Mouse (Mus musculus): Measurements from ENCODE around the gene Chchd6. TPM values are rescaled to one million over a fixed set of nuclear protein-coding genes. Genes with fewer than 3 reads are reported as not detected.
A peak's percentile ranks its signal among the peaks of the same experiment; 100 is the strongest.

The Chchd6 gene
- total RNA-seq, 2 experiments from 2014 or later: 79.1 to 83.9 TPM

GRCm38 (mm10) chr6:89381851-89382250 lies 213.6 kb downstream of the Chchd6 start:
- DNase-seq (ENCODE audit: low spot score in 2 of 2): no peak
- intact Hi-C loops (cut with DNase I): no loop called here

DNA sequence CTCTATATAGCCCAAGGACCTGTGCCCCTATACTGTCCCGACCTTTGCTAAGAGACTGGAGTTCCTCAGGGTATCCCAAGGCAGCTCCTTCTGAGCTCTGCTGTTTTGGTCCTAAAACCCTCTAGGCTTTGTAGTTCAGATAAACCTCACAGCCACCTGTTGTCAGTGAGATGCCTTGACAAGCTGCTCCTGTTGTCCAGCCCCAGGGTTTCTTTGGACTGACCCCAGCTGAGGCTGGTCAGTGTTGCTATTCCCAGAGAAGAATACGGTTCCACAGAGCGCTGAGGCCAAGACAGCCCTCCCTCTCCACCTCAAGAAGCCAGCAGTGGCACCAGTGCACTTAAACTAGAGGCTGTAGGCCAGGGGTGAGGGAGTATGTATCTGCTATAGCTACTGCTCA lies 214.3 kb downstream of the Chchd6 start:
- no peak for DNase-seq (ENCODE audit: low spot score in 2 of 2)
- intact Hi-C loops (cut with DNase I): no loop called here

GRCm38 (mm10) chr6:89380751-89381150 lies 214.7 kb downstream of the Chchd6 start:
- no peak for DNase-seq (ENCODE audit: low spot score in 2 of 2)
- intact Hi-C loops (cut with DNase I): no loop called here

GRCm38 (mm10) chr6:89378264-89378663 lies 217.2 kb downstream of the Chchd6 start:
- intact Hi-C loops (cut with DNase I): no loop called here
- DNase-seq (ENCODE audit: low spot score in 2 of 2): no peak

DNA sequence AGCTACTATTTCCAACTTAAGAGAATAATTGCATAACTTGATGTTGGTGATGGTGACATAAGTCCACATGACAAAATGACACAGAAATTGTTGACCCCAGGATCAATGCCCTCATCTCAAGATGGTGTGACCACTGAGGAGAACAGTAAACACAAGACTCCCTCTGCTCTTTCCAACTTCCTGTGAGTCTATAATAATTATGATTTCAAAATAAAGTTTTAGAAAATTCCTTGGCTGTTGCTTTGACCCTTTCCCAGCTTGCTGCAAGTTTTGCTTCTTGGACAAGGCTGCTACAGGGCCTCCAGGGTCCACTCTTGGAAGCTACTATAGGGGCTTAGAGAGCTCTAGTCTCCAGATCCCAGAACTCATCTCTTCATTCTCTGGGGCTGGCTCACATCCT lies 226.6 kb downstream of the Chchd6 start:
- intact Hi-C loops (cut with DNase I): no loop called here

DNA sequence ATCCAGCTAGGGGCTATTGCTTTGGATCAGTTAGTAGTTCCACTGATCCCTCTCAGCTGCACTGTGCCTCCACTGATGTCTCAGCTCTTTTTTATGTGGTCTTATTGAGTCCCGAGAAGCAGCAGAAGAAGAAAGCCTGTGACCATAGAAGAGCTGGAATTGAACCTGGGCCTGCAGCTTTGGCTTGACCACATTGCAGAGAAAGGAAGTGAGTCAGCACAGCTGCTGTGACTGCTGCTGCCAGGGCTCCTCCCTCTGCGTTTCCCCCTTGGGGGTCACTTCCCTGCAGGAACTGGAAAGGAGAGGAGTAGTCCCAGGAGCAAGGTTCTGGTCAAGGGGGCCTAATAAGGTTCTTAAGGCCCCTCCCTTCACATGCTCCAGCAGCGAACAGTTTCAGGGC lies 231.1 kb downstream of the Chchd6 start:
- intact Hi-C loops (cut with DNase I): loop anchor here (5.0 kb wide), 5 partner anchors 103 to 437 kb away; no protein-coding TSS in a partner anchor
- no peak for DNase-seq (ENCODE audit: low spot score in 2 of 2)

More for the DNA sequence above, 226.6 kb downstream of the Chchd6 start:
- no peak for DNase-seq (ENCODE audit: low spot score in 2 of 2)

- intact Hi-C loops (cut with DNase I): loop anchor here (5.0 kb wide), 5 partner anchors 104 to 436 kb away; no protein-coding TSS in a partner anchor
- DNase-seq (ENCODE audit: low spot score in 2 of 2): no peak
Measured at GRCm38 (mm10) chr6:89363107-89363451, 232.4 kb downstream of the Chchd6 start.

GRCm38 (mm10) chr6:89362281-89363106 lies 233.0 kb downstream of the Chchd6 start, which contains the start of gene Plxna1:
Plxna1 (minus strand) TSS chr6:89362620.
- peak; percentile 61 to 64 for DNase-seq (ENCODE audit: low spot score in 2 of 2)
- intact Hi-C loops (cut with DNase I): loop anchor here (1.0 to 5.0 kb wide), 6 partner anchors 105 to 435 kb away; no protein-coding TSS in a partner anchor

DNA sequence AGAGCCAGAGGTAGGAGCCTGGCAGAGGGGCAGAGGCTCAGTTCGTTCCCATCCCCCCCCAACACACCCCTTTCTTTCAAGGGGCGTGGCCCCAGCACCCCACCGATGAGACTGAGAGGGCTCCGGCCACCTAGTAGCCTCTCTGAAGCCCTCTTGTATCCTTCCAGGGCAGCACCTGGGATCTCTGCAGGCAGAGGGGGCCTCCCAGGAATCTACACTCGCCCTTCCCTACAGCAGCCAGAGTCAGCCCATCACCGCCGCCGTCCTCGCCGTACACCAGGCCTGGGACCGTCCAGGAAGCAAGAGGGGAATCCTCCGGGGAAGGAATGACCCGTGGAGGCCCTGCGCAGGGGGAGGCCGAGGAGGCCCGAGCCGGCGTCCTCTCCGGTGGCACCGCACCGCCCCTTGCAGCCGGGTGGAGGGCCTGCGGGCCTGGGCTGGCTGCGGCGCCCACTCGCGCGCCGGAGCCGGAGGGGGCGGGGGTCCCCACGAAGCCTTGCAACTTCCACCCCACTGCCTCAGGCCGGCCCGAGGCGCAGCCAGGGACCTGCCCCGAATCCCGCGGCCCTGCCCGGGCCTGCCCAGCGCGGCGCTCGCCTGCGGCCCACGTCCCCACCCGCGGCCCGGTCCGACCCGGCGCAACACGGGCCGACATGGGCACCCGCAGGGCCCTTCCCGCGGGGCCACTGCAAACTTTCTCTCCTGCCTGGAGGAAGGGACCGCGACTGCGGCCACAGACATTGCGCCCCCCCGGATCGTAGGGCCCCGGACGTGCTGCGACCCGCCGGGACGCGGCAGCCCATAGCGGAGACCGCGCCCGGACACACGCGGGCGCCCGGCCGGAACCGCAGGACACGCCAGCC lies 233.8 kb downstream of the Chchd6 start:
- DNase-seq (ENCODE audit: low spot score in 2 of 2): no peak
- intact Hi-C loops (cut with DNase I): loop anchor here (1.0 to 5.0 kb wide), 6 partner anchors 106 to 434 kb away; no protein-coding TSS in a partner anchor

DNA sequence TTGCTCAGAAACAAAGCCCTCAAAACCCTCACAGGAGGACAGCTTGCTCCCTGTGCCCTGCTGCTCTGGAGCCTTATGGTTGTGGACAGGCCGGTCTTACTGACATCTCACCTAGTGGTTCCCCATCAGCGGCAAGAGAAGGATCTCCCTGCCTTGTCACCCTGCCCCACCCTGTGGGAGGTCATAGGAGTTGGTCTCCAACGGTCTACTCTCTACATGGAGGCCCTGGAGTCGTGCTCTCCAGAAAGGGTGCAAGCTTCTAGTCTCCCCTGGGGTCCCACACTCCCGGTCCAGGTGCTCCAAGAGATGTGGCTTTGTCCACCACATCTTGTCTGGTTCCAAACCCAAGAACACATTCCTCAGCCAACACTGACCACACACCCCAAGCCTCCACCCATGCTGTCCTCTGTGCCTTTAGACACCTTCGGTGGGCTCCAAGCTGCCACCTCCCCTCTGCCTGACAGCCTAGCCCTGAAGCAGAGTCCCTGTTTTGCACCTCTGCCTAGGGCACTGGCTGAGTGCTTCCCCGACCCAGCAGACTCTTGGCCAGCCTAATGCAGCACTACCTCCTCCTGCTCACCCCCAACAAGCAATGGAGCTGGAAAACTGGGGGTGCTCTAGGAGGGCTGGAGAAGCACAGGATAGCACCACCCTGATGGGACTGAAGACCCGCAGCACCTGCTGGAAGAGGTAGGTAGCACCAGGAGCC lies 234.6 kb downstream of the Chchd6 start:
- DNase-seq (ENCODE audit: low spot score in 2 of 2): no peak
- intact Hi-C loops (cut with DNase I): loop anchor here (5.0 kb wide), 5 partner anchors 106 to 434 kb away; no protein-coding TSS in a partner anchor

GRCm38 (mm10) chr6:89359771-89360708 lies 235.4 kb downstream of the Chchd6 start:
- intact Hi-C loops (cut with DNase I): loop anchor here (5.0 kb wide), 5 partner anchors 107 to 433 kb away; no protein-coding TSS in a partner anchor
- no peak for DNase-seq (ENCODE audit: low spot score in 2 of 2)

DNA sequence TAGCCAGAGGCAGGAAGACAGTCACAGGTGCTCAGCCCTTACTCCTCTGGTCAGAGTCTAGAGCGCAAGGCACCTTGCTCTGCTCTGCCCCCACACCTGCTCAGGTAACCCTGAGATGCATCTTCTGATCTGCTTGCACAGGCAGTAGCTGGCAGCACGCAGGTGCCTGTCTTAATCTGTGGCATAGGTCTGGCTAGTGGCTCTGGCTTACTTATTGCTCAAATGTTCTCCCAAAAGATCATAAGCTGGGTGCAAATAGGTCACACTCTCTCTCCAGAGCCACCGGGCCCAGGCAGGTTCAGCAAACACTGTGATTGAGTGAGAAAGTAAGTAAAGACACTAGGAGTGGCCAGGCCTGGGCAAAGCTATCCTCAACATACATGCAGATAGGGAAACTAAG lies 236.3 kb downstream of the Chchd6 start:
- intact Hi-C loops (cut with DNase I): no loop called here
- no peak for DNase-seq (ENCODE audit: low spot score in 2 of 2)

GRCm38 (mm10) chr6:89355661-89356060 lies 239.8 kb downstream of the Chchd6 start:
- intact Hi-C loops (cut with DNase I): no loop called here
- DNase-seq (ENCODE audit: low spot score in 2 of 2): peak in 1 of 2 experiments; percentile 64

- no peak for DNase-seq (ENCODE audit: low spot score in 2 of 2)
- intact Hi-C loops (cut with DNase I): no loop called here
Measured at GRCm38 (mm10) chr6:89354726-89355125, 240.7 kb downstream of the Chchd6 start.

- intact Hi-C loops (cut with DNase I): no loop called here
- no peak for DNase-seq (ENCODE audit: low spot score in 2 of 2)
Measured at GRCm38 (mm10) chr6:89354076-89354475, 241.4 kb downstream of the Chchd6 start.

- no peak for DNase-seq (ENCODE audit: low spot score in 2 of 2)
- intact Hi-C loops (cut with DNase I): no loop called here
Measured at GRCm38 (mm10) chr6:89353101-89353500, 242.4 kb downstream of the Chchd6 start.

DNA sequence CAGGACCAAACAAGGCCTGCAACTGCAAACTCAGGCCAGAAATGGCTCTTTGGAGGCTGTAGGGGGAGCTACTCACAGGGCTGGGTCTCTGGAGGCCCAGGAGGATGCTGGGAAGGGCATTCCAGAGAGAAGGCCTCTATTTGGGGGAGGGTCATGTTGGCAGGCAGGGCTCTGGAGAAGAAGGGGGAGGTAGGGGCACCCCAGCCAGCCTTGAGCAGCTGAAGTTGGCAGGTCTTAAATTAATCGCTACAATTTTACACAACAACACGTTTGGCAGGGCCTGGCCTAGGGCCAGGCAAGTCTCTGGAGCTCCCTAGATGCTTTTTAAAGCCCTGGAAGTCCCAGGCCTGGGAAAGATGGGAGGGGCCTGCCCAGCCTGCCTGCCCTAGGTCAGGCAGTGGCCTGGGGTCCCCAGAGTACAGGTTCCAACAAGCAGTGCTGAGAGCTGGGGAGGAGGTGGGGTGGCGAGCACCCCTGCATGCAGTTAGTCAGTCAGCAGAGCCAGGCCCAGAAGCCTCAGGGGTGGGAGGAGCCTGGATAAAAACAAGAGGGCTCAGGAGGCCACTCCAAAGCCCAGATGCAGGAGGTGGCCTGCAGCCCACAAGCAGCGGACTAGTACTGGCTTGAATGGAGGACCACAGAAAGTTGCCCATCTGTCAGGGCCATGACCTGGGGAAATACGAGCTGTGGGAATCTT lies 243.9 kb downstream of the Chchd6 start:
- intact Hi-C loops (cut with DNase I): no loop called here
- no peak for DNase-seq (ENCODE audit: low spot score in 2 of 2)

DNA sequence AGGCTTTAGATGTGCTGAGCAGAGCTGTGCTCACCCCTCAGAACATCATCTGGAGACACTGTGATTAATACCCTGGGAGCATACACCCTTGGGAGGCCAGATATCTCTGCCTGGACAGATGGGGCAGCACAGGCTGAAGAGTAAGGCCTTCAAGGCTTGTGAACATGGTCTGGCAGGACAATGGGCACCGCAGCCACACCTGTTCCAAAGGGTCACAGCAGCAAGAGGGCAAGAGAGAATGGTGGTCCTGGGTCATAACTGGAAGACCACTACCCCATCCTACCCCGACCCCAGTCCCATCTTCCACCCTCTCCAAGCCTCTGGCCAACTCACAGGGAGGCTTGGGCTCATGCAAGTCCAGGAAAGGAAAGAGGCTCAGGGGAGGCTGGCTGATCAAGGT lies 244.9 kb downstream of the Chchd6 start:
- intact Hi-C loops (cut with DNase I): no loop called here
- no peak for DNase-seq (ENCODE audit: low spot score in 2 of 2)
